Mouse (Mus musculus) skeletal muscle tissue, adult 2 months (tissue): ENCODE measurements around the gene Dynll1.
"Not testable (repeated sequence)": the region's sequence is repeated elsewhere in the genome, so short reads cannot be mapped to it uniquely, and the experiment has no call there.

Experiments
- DNase-seq: peaks from one replicate; pipeline ENCODE4 v3.0.0-alpha.2; 2012; ENCODE audit warnings: low read depth, low spot score

Gene Dynll1

GRCm38 (mm10) chr5:115312816-115313667, 12.2 kb upstream of the Dynll1 start:
- DNase-seq = no peak

GRCm38 (mm10) chr5:115312354-115312753, 11.6 kb upstream of the Dynll1 start:
- no peak for DNase-seq

GRCm38 (mm10) chr5:115302190-115302589, 1.4 kb upstream of the Dynll1 start:
- DNase-seq = not testable (repeated sequence)

- DNase-seq = no peak
Observed at GRCm38 (mm10) chr5:115301615-115302014, 816 bp upstream of the Dynll1 start.

- DNase-seq = peak; percentile 65
Observed at GRCm38 (mm10) chr5:115300035-115300744, 609 bp downstream of the Dynll1 start.

GRCm38 (mm10) chr5:115296347-115296746, 4.5 kb downstream of the Dynll1 start:
- DNase-seq = no peak

GRCm38 (mm10) chr5:115294173-115294572, 6.6 kb downstream of the Dynll1 start:
- DNase-seq = no peak

- no peak for DNase-seq
Observed at GRCm38 (mm10) chr5:115284735-115285134, 16.1 kb downstream of the Dynll1 start.

- no peak for DNase-seq
Observed at GRCm38 (mm10) chr5:115280050-115280687, 20.6 kb downstream of the Dynll1 start.

- DNase-seq = peak; percentile 71
Observed at GRCm38 (mm10) chr5:115279226-115280049, 21.4 kb downstream of the Dynll1 start, which contains the start of gene Coq5. TSS of gene Coq5 (plus strand) at chr5:115279666.

GRCm38 (mm10) chr5:115278785-115279184, 22.0 kb downstream of the Dynll1 start:
- DNase-seq = no peak

- DNase-seq = no peak
Observed at GRCm38 (mm10) chr5:115278053-115278452, 22.7 kb downstream of the Dynll1 start.

- no peak for DNase-seq
Observed at GRCm38 (mm10) chr5:115275998-115276397, 24.8 kb downstream of the Dynll1 start.

GRCm38 (mm10) chr5:115274771-115275170, 26.0 kb downstream of the Dynll1 start:
- DNase-seq = no peak

- no peak for DNase-seq
Observed at GRCm38 (mm10) chr5:115274353-115274752, 26.4 kb downstream of the Dynll1 start.

- DNase-seq = no peak
Observed at GRCm38 (mm10) chr5:115273549-115274135, 27.2 kb downstream of the Dynll1 start.

GRCm38 (mm10) chr5:115272812-115273548, 27.8 kb downstream of the Dynll1 start, which contains the start of gene Rnf10:
TSS of gene Rnf10 (minus strand) at chr5:115272898.
- peak; percentile 97 for DNase-seq

- no peak for DNase-seq
Observed at GRCm38 (mm10) chr5:115271931-115272811, 28.6 kb downstream of the Dynll1 start.

- no peak for DNase-seq
Observed at GRCm38 (mm10) chr5:115269969-115270368, 30.8 kb downstream of the Dynll1 start.
